Mouse (Mus musculus) brown adipose tissue, adult 24 weeks (tissue): ENCODE measurements around the gene Bhlhe23. TPM values are rescaled to one million over a fixed set of nuclear protein-coding genes. Genes with fewer than 3 reads are reported as not detected.

Experiments used
- H3K27ac ChIP-seq: fragments of 200-500 bp; replicated peaks from 2 replicates; pipeline ENCODE4 v1.5.1; 2012; ENCODE audit warnings: low read depth, mild to moderate bottlenecking, low read length
- H3K4me1 ChIP-seq: fragments of 200-500 bp; 2 replicates; pipeline ENCODE4 v1.6.1; 2012; ENCODE audit warnings: low read length, mixed read lengths; ENCODE audit not compliant: control insufficient read depth, insufficient read depth, insufficient read length
- H3K4me3 ChIP-seq: fragments of 200-500 bp; 2 replicates; pipeline ENCODE4 v1.5.1; 2012; ENCODE audit warnings: low read depth, mild to moderate bottlenecking, low read length, moderate library complexity; ENCODE audit not compliant: insufficient read depth
- polyA plus RNA-seq: library from polyadenylated mRNA; stranded (reverse); fragments of >200 nt; gene quantifications from 2 replicates; pipeline ENCODE4 v1.2.4, GENCODE M21; 2012; ENCODE audit not compliant: missing spikeins, insufficient read depth, insufficient read length

The Bhlhe23 gene
- polyA plus RNA-seq, 1 experiment: not detected

- Histone ChIP-seq H3K4me3 (peak within 1 kb of the TSS; percentile 47), H3K27ac (no peak within 1 kb of the TSS; the same call in 1 of the 2 replicates), H3K4me1 (peaks cover 11% of the 10 kb centered on the region)
Measured at GRCm38 (mm10) chr2:180724585-180725413, 51.9 kb downstream of the Bhlhe23 start, which contains the start of gene Slc17a9. TSS of gene Slc17a9 (plus strand) at chr2:180725263.

Other genes with a start within 250 kb of the Bhlhe23 start
- 8.1 and 10.4 TPM in 2 replicates for gene Mrgbp, start 195.6 kb downstream of the Bhlhe23 start, polyA plus RNA-seq
- gene Ogfr, start 187.7 kb downstream of the Bhlhe23 start, polyA plus RNA-seq: 17.9 and 19.9 TPM in 2 replicates
- not detected in 2 replicates for gene Col9a3, start 179.1 kb downstream of the Bhlhe23 start, polyA plus RNA-seq
- gene Tcfl5, start 134.2 kb downstream of the Bhlhe23 start, polyA plus RNA-seq: not detected in 2 replicates
- 13.6 and 15.3 TPM in 2 replicates for gene Dido1, start 66.9 kb downstream of the Bhlhe23 start, polyA plus RNA-seq
- 40.1 and 72.7 TPM in 2 replicates for gene Gid8, start 66.8 kb downstream of the Bhlhe23 start, polyA plus RNA-seq
- not detected in 2 replicates for gene Slc17a9, start 51.6 kb downstream of the Bhlhe23 start, polyA plus RNA-seq
- gene Ythdf1, start 144.0 kb upstream of the Bhlhe23 start, polyA plus RNA-seq: 17.6 and 25.7 TPM in 2 replicates
- not detected in 2 replicates for gene Birc7, start 152.1 kb upstream of the Bhlhe23 start, polyA plus RNA-seq
- not detected in 2 replicates for gene Nkain4, start 177.8 kb upstream of the Bhlhe23 start, polyA plus RNA-seq
- 8.2 and 12.5 TPM in 2 replicates for gene Arfgap1, start 190.3 kb upstream of the Bhlhe23 start, polyA plus RNA-seq
- 0.88 and 1.1 TPM in 2 replicates for gene Col20a1, start 209.6 kb upstream of the Bhlhe23 start, polyA plus RNA-seq